Mouse (Mus musculus) T-cell, adult 2 months (primary cell): ENCODE data around the gene C2.

Experiments
- DNase-seq: peaks from one replicate; pipeline ENCODE4 v3.0.0; 2022; ENCODE audit warnings: low spot score

Gene C2

GRCm38 (mm10) chr17:34879336-34879879 is 18.7 kb downstream of the C2 start, which contains the start of gene Zbtb12:
TSS of gene Zbtb12 (plus strand) at chr17:34879483.
- no peak for DNase-seq

GRCm38 (mm10) chr17:34874321-34874720 is 23.7 kb downstream of the C2 start:
- DNase-seq, result no peak

- DNase-seq, result no peak
Measured at GRCm38 (mm10) chr17:34865981-34866380, 32.1 kb downstream of the C2 start.

- no peak for DNase-seq
Measured at GRCm38 (mm10) chr17:34862416-34863081, 35.5 kb downstream of the C2 start, which contains the start of gene Cfb. TSS of gene Cfb (minus strand) at chr17:34862518.

GRCm38 (mm10) chr17:34861704-34862415 is 36.2 kb downstream of the C2 start:
- no peak for DNase-seq

GRCm38 (mm10) chr17:34860514-34860913 is 37.6 kb downstream of the C2 start:
- DNase-seq, result no peak

GRCm38 (mm10) chr17:34858670-34859069 is 39.4 kb downstream of the C2 start:
- no peak for DNase-seq

- peak; percentile 31 for DNase-seq
Measured at GRCm38 (mm10) chr17:34855825-34856224, 42.2 kb downstream of the C2 start.

- no peak for DNase-seq
Measured at GRCm38 (mm10) chr17:34854761-34855160, 43.3 kb downstream of the C2 start.

GRCm38 (mm10) chr17:34853511-34853910 is 44.6 kb downstream of the C2 start:
- no peak for DNase-seq

GRCm38 (mm10) chr17:34850517-34851125 is 47.4 kb downstream of the C2 start:
- DNase-seq, result no peak

- peak; percentile 99 for DNase-seq
Measured at GRCm38 (mm10) chr17:34849722-34850516, 48.1 kb downstream of the C2 start, which contains the start of the genes Skiv2l and Nelfe. TSS of gene Skiv2l (minus strand) at chr17:34850210. TSS of gene Nelfe (plus strand) at chr17:34850391.

- DNase-seq, result no peak
Measured at GRCm38 (mm10) chr17:34847615-34848014, 50.5 kb downstream of the C2 start.

GRCm38 (mm10) chr17:34847192-34847591 is 50.9 kb downstream of the C2 start:
- DNase-seq, result no peak

- DNase-seq, result no peak
Measured at GRCm38 (mm10) chr17:34844884-34845283, 53.2 kb downstream of the C2 start.

GRCm38 (mm10) chr17:34840736-34841307 is 57.2 kb downstream of the C2 start:
- DNase-seq, result no peak

GRCm38 (mm10) chr17:34838785-34839184 is 59.3 kb downstream of the C2 start:
- DNase-seq, result no peak

- no peak for DNase-seq
Measured at GRCm38 (mm10) chr17:34837464-34838324, 60.4 kb downstream of the C2 start.

GRCm38 (mm10) chr17:34836856-34837221 is 61.2 kb downstream of the C2 start, which contains the start of the genes Stk19 and Dxo:
TSS of gene Stk19 (minus strand) at chr17:34836945.
TSS of gene Dxo (plus strand) at chr17:34837019.
- peak; percentile 97 for DNase-seq

GRCm38 (mm10) chr17:34836155-34836855 is 61.8 kb downstream of the C2 start:
- DNase-seq, result no peak
